Mouse (Mus musculus): ENCODE results near the gene Slc36a2. TPM values are rescaled to one million over a fixed set of nuclear protein-coding genes. Genes with fewer than 3 reads are reported as not detected.
"Not testable (repeated sequence)": the region's sequence is repeated elsewhere in the genome, so short reads cannot be mapped to it uniquely, and the experiment has no call there.

Gene Slc36a2
- polyA plus RNA-seq, 1 experiment from 2014 or later: not detected

GRCm38 (mm10) chr11:55116004-55116403 is 68.9 kb downstream of the Slc36a2 start:
- Histone ChIP-seq H3K4me3 (ENCODE audit: low read depth, low read length) (no peak overlapping the region), H3K9ac (ENCODE audit: low read depth, low read length) (no peak overlapping the region), H3K27me3 (replicated peaks; ENCODE audit: control insufficient read depth, insufficient read depth, low read length) (no peaks in the 10 kb centered on the region), H3K4me2 (replicated peaks; ENCODE audit: low read depth) (no peak overlapping the region), H3K9me3 (ENCODE audit: control insufficient read depth) (peaks cover 4% of the 10 kb centered on the region; the same call in 1 of the 2 replicates), H3K27ac (ENCODE audit: low read depth, low read length) (no peak overlapping the region), H3K36me3 (ENCODE audit: control insufficient read depth, insufficient read depth) (no peaks in the 10 kb centered on the region), H3K4me1 (replicated peaks; ENCODE audit: control insufficient read depth, insufficient read depth, low read length) (no peaks in the 10 kb centered on the region)
- 72% methylated on average over 3 of the region's 3 CpGs for WGBS
- no peak for ATAC-seq
- no peak for TF ChIP-seq CTCF (IDR thresholded peaks at IDR 0.05; ENCODE audit: low read depth)

DNA sequence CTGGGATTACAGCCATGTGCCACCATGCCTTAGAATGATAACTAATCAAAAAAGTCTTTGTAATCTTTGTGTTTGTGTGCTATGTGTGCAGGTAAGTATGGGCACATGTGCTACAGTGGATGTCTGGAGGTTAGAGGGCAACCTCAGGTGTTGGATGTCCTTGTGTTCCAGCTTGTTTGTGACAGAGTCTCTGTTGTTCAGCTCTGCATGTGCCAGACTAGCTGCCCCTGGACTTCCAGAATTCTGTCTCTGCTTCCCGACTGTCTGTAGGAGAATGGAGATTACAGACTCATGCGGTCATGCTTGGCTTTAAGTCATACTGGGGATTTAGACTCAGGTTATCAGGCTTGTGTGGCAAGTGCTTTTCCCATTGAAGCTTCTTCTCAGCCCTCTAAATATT is 70.6 kb downstream of the Slc36a2 start:
- H3K27ac ChIP-seq (ENCODE audit: low read depth, low read length): no peak overlapping the region
- H3K9me3 ChIP-seq (ENCODE audit: control insufficient read depth): no peaks in the 10 kb centered on the region
- ATAC-seq: no peak
- H3K4me3 ChIP-seq (ENCODE audit: low read depth, low read length): no peak overlapping the region
- no peak for TF ChIP-seq CTCF (IDR thresholded peaks at IDR 0.05; ENCODE audit: low read depth)
- H3K36me3 ChIP-seq (ENCODE audit: control insufficient read depth, insufficient read depth): no peaks in the 10 kb centered on the region
- no peak overlapping the region for H3K4me2 ChIP-seq (replicated peaks; ENCODE audit: low read depth)
- no peaks in the 10 kb centered on the region for H3K27me3 ChIP-seq (replicated peaks; ENCODE audit: control insufficient read depth, insufficient read depth, low read length)
- 83% methylated on average over 2 of the region's 2 CpGs for WGBS
- H3K4me1 ChIP-seq (replicated peaks; ENCODE audit: control insufficient read depth, insufficient read depth, low read length): no peaks in the 10 kb centered on the region
- no peak overlapping the region for H3K9ac ChIP-seq (ENCODE audit: low read depth, low read length)

GRCm38 (mm10) chr11:55113861-55114250 is 71.0 kb downstream of the Slc36a2 start:
- H3K4me1 ChIP-seq (replicated peaks; ENCODE audit: control insufficient read depth, insufficient read depth, low read length); H3K4me3 ChIP-seq (ENCODE audit: low read depth, low read length); H3K4me2 ChIP-seq (replicated peaks; ENCODE audit: low read depth); H3K27me3 ChIP-seq (replicated peaks; ENCODE audit: control insufficient read depth, insufficient read depth, low read length); ATAC-seq; H3K36me3 ChIP-seq (ENCODE audit: control insufficient read depth, insufficient read depth); H3K9ac ChIP-seq (ENCODE audit: low read depth, low read length); H3K9me3 ChIP-seq (ENCODE audit: control insufficient read depth); H3K27ac ChIP-seq (ENCODE audit: low read depth, low read length): not testable (repeated sequence)
- 24% methylated on average over 4 of the region's 4 CpGs for WGBS

GRCm38 (mm10) chr11:55113209-55113860 is 71.5 kb downstream of the Slc36a2 start:
- 43% methylated on average over 7 of the region's 7 CpGs for WGBS
- Histone ChIP-seq H3K27ac (ENCODE audit: low read depth, low read length) (no peak overlapping the region), H3K4me1 (replicated peaks; ENCODE audit: control insufficient read depth, insufficient read depth, low read length) (no peaks in the 10 kb centered on the region), H3K4me3 (ENCODE audit: low read depth, low read length) (no peak overlapping the region), H3K27me3 (replicated peaks; ENCODE audit: control insufficient read depth, insufficient read depth, low read length) (no peaks in the 10 kb centered on the region), H3K9me3 (ENCODE audit: control insufficient read depth) (no peaks in the 10 kb centered on the region), H3K36me3 (ENCODE audit: control insufficient read depth, insufficient read depth) (no peaks in the 10 kb centered on the region), H3K9ac (ENCODE audit: low read depth, low read length) (no peak overlapping the region), H3K4me2 (replicated peaks; ENCODE audit: low read depth) (no peak overlapping the region)
- ATAC-seq: no peak
- TF ChIP-seq CTCF (IDR thresholded peaks at IDR 0.05; ENCODE audit: low read depth): no peak

DNA sequence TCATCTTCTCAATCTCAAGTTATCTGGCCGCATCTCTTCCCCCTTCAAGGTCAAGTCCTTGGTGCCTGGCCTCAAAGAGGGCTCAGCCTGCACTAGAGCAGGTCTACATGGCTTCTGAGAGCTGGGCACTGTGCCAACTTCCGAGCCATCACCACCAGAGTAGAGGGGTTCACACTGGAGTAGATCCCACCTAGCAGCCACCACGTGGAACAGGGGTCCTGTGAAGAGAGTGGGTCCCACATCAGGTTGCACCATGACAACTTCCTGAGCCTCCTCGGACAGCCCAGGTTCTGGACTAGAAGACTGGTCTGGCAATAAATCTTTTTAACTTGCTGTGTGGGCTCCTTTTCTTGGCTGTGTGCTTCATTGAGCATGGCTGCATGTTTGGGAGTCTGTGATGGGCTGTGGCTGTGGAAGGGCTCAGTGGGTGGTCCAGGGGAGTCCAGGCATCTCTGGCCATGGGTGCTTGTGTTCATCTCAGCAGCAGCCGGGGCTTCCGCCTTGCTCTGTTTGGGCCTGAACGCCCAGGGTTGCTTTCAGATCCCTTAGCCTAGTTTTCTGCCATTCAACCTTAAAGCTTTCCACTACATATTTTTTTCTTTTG is 74.2 kb downstream of the Slc36a2 start:
- no peak for ATAC-seq
- H3K9me3 ChIP-seq (ENCODE audit: control insufficient read depth): no peaks in the 10 kb centered on the region
- H3K27ac ChIP-seq (ENCODE audit: low read depth, low read length): no peak overlapping the region
- H3K36me3 ChIP-seq (ENCODE audit: control insufficient read depth, insufficient read depth): no peaks in the 10 kb centered on the region
- 51% methylated on average over 7 of the region's 7 CpGs for WGBS
- H3K4me2 ChIP-seq (replicated peaks; ENCODE audit: low read depth): no peak overlapping the region
- TF ChIP-seq CTCF (IDR thresholded peaks at IDR 0.05; ENCODE audit: low read depth): no peak
- no peaks in the 10 kb centered on the region for H3K27me3 ChIP-seq (replicated peaks; ENCODE audit: control insufficient read depth, insufficient read depth, low read length)
- H3K9ac ChIP-seq (ENCODE audit: low read depth, low read length): no peak overlapping the region
- H3K4me3 ChIP-seq (ENCODE audit: low read depth, low read length): no peak overlapping the region
- H3K4me1 ChIP-seq (replicated peaks; ENCODE audit: control insufficient read depth, insufficient read depth, low read length): no peaks in the 10 kb centered on the region

GRCm38 (mm10) chr11:55109521-55110300 is 75.2 kb downstream of the Slc36a2 start:
- Histone ChIP-seq H3K9ac (ENCODE audit: low read depth, low read length) (no peak overlapping the region), H3K4me1 (replicated peaks; ENCODE audit: control insufficient read depth, insufficient read depth, low read length) (no peaks in the 10 kb centered on the region), H3K9me3 (ENCODE audit: control insufficient read depth) (no peaks in the 10 kb centered on the region), H3K36me3 (ENCODE audit: control insufficient read depth, insufficient read depth) (no peaks in the 10 kb centered on the region), H3K4me3 (ENCODE audit: low read depth, low read length) (no peak overlapping the region), H3K4me2 (replicated peaks; ENCODE audit: low read depth) (no peak overlapping the region), H3K27me3 (replicated peaks; ENCODE audit: control insufficient read depth, insufficient read depth, low read length) (no peaks in the 10 kb centered on the region), H3K27ac (ENCODE audit: low read depth, low read length) (no peak overlapping the region)
- WGBS: 92% methylated on average over 7 of the region's 7 CpGs
- no peak for ATAC-seq
- TF ChIP-seq CTCF (IDR thresholded peaks at IDR 0.05; ENCODE audit: low read depth): no peak

Other genes starting within 250 kb of the Slc36a2 start
- 29.9 and 30.3 TPM in 2 replicates for gene Tnip1, start 222.2 kb downstream of the Slc36a2 start, polyA plus RNA-seq (2015; fragmentation: Nextera tagmentation; extraction: Ambion mirVana)
- gene Anxa6, start 151.6 kb downstream of the Slc36a2 start, polyA plus RNA-seq (2015; fragmentation: Nextera tagmentation; extraction: Ambion mirVana): 86.9 and 89.2 TPM in 2 replicates
- gene Ccdc69, start 106.9 kb downstream of the Slc36a2 start, polyA plus RNA-seq (2015; fragmentation: Nextera tagmentation; extraction: Ambion mirVana): 3.5 and 4.2 TPM in 2 replicates
- gene Gm2a, start 87.0 kb downstream of the Slc36a2 start, polyA plus RNA-seq (2015; fragmentation: Nextera tagmentation; extraction: Ambion mirVana): 14.8 and 15.4 TPM in 2 replicates
- gene Slc36a3, start 33.4 kb downstream of the Slc36a2 start, polyA plus RNA-seq (2015; fragmentation: Nextera tagmentation; extraction: Ambion mirVana): not detected in 2 replicates
- 4.3 and 5.4 TPM in 2 replicates for gene Slc36a1, start 19.3 kb upstream of the Slc36a2 start, polyA plus RNA-seq (2015; fragmentation: Nextera tagmentation; extraction: Ambion mirVana)
- gene Fat2, start 151.5 kb upstream of the Slc36a2 start, polyA plus RNA-seq (2015; fragmentation: Nextera tagmentation; extraction: Ambion mirVana): not detected in 2 replicates
- gene Sparc, start 238.1 kb upstream of the Slc36a2 start, polyA plus RNA-seq (2015; fragmentation: Nextera tagmentation; extraction: Ambion mirVana): 931 and 943 TPM in 2 replicates